Mouse (Mus musculus): ENCODE results near the gene Ulk4. TPM values are rescaled to one million over a fixed set of nuclear protein-coding genes. Genes with fewer than 3 reads are reported as not detected.

Gene Ulk4
- polyA plus RNA-seq, 1 experiment from 2014 or later: 144 TPM

- Histone ChIP-seq H3K9ac (no peak overlapping the region), H3K4me2 (replicated peaks) (no peak overlapping the region), H3K27ac (no peak overlapping the region), H3K27me3 (replicated peaks) (no peaks in the 10 kb centered on the region), H3K4me3 (no peak overlapping the region), H3K36me3 (no peaks in the 10 kb centered on the region), H3K9me3 (no peaks in the 10 kb centered on the region), H3K4me1 (no peaks in the 10 kb centered on the region)
- WGBS: 93% methylated on average over 12 of the region's 12 CpGs
- no peak for ATAC-seq (ENCODE audit: low FRiP score, low read depth)
These were observed 115.0 kb downstream of the Ulk4 start for GRCm38 (mm10) chr9:121161818-121162565.

GRCm38 (mm10) chr9:121156253-121156831 lies 120.7 kb downstream of the Ulk4 start:
- H3K4me1 ChIP-seq: no peaks in the 10 kb centered on the region
- H3K36me3 ChIP-seq: no peaks in the 10 kb centered on the region
- no peak overlapping the region for H3K9ac ChIP-seq
- no peaks in the 10 kb centered on the region for H3K27me3 ChIP-seq (replicated peaks)
- no peak for ATAC-seq (ENCODE audit: low FRiP score, low read depth)
- WGBS: 82% methylated on average over 9 of the region's 9 CpGs
- no peak overlapping the region for H3K4me2 ChIP-seq (replicated peaks)
- H3K27ac ChIP-seq: no peak overlapping the region
- no peak overlapping the region for H3K4me3 ChIP-seq
- no peaks in the 10 kb centered on the region for H3K9me3 ChIP-seq

- no peak for ATAC-seq (ENCODE audit: low FRiP score, low read depth)
- no peak overlapping the region for H3K4me2 ChIP-seq (replicated peaks)
- H3K27ac ChIP-seq: no peak overlapping the region
- no peak overlapping the region for H3K9ac ChIP-seq
- no peaks in the 10 kb centered on the region for H3K36me3 ChIP-seq
- H3K4me3 ChIP-seq: no peak overlapping the region
- no peaks in the 10 kb centered on the region for H3K4me1 ChIP-seq
- H3K27me3 ChIP-seq (replicated peaks): no peaks in the 10 kb centered on the region
- H3K9me3 ChIP-seq: no peaks in the 10 kb centered on the region
- WGBS: 90% methylated on average over 5 of the region's 5 CpGs
These were observed 123.7 kb downstream of the Ulk4 start for GRCm38 (mm10) chr9:121153276-121153675.

GRCm38 (mm10) chr9:121148602-121149001 lies 128.4 kb downstream of the Ulk4 start:
- Histone ChIP-seq H3K4me2 (replicated peaks) (no peak overlapping the region), H3K27me3 (replicated peaks) (no peaks in the 10 kb centered on the region), H3K9ac (no peak overlapping the region), H3K36me3 (peaks cover 3% of the 10 kb centered on the region; the same call in 1 of the 2 replicates), H3K9me3 (no peaks in the 10 kb centered on the region), H3K27ac (no peak overlapping the region), H3K4me3 (no peak overlapping the region), H3K4me1 (no peaks in the 10 kb centered on the region)
- 36% methylated on average over 3 of the region's 3 CpGs for WGBS
- ATAC-seq (ENCODE audit: low FRiP score, low read depth): no peak

- no peak overlapping the region for H3K4me3 ChIP-seq
- WGBS: 87% methylated on average over 6 of the region's 6 CpGs
These were observed 133.8 kb downstream of the Ulk4 start for GRCm38 (mm10) chr9:121143208-121143607.

GRCm38 (mm10) chr9:121132549-121132948 lies 144.4 kb downstream of the Ulk4 start:
- Histone ChIP-seq H3K27me3 (replicated peaks) (no peaks in the 10 kb centered on the region), H3K9ac (no peak overlapping the region), H3K36me3 (no peaks in the 10 kb centered on the region), H3K4me3 (no peak overlapping the region), H3K4me1 (no peaks in the 10 kb centered on the region), H3K9me3 (no peaks in the 10 kb centered on the region), H3K4me2 (replicated peaks) (no peak overlapping the region), H3K27ac (no peak overlapping the region)
- no peak for ATAC-seq (ENCODE audit: low FRiP score, low read depth)
- 81% methylated on average over 6 of the region's 6 CpGs for WGBS

More at GRCm38 (mm10) chr9:121143208-121143607, 133.8 kb downstream of the Ulk4 start:
- H3K9ac ChIP-seq: no peak overlapping the region
- no peak overlapping the region for H3K27ac ChIP-seq
- H3K36me3 ChIP-seq: peaks cover 3% of the 10 kb centered on the region; the same call in 1 of the 2 replicates
- no peak for ATAC-seq (ENCODE audit: low FRiP score, low read depth)
- H3K4me2 ChIP-seq (replicated peaks): no peak overlapping the region
- H3K4me1 ChIP-seq: no peaks in the 10 kb centered on the region
- no peaks in the 10 kb centered on the region for H3K27me3 ChIP-seq (replicated peaks)
- no peaks in the 10 kb centered on the region for H3K9me3 ChIP-seq

- Histone ChIP-seq H3K4me3 (no peak overlapping the region), H3K4me1 (no peaks in the 10 kb centered on the region), H3K36me3 (no peaks in the 10 kb centered on the region), H3K4me2 (replicated peaks) (no peak overlapping the region), H3K9ac (no peak overlapping the region), H3K9me3 (no peaks in the 10 kb centered on the region), H3K27me3 (replicated peaks) (no peaks in the 10 kb centered on the region), H3K27ac (no peak overlapping the region)
- 82% methylated on average over 2 of the region's 2 CpGs for WGBS
- ATAC-seq (ENCODE audit: low FRiP score, low read depth): no peak
These were observed 147.5 kb downstream of the Ulk4 start for GRCm38 (mm10) chr9:121129533-121129932.

GRCm38 (mm10) chr9:121128934-121129333 lies 148.1 kb downstream of the Ulk4 start:
- Histone ChIP-seq H3K9me3 (no peaks in the 10 kb centered on the region), H3K4me3 (no peak overlapping the region), H3K4me1 (no peaks in the 10 kb centered on the region), H3K4me2 (replicated peaks) (no peak overlapping the region), H3K36me3 (no peaks in the 10 kb centered on the region), H3K27me3 (replicated peaks) (no peaks in the 10 kb centered on the region), H3K9ac (no peak overlapping the region), H3K27ac (no peak overlapping the region)
- 94% methylated on average over 8 of the region's 8 CpGs for WGBS
- no peak for ATAC-seq (ENCODE audit: low FRiP score, low read depth)

GRCm38 (mm10) chr9:121127025-121127424 lies 150.0 kb downstream of the Ulk4 start:
- Histone ChIP-seq H3K9me3 (no peaks in the 10 kb centered on the region), H3K27ac (no peak overlapping the region), H3K4me1 (no peaks in the 10 kb centered on the region), H3K9ac (no peak overlapping the region), H3K27me3 (replicated peaks) (no peaks in the 10 kb centered on the region), H3K4me3 (no peak overlapping the region), H3K36me3 (no peaks in the 10 kb centered on the region), H3K4me2 (replicated peaks) (no peak overlapping the region)
- peak; percentile 21; the same call in 1 of the 2 replicates for ATAC-seq (ENCODE audit: low FRiP score, low read depth)
- WGBS: 44% methylated on average over 2 of the region's 2 CpGs

GRCm38 (mm10) chr9:121124705-121125104 lies 152.3 kb downstream of the Ulk4 start:
- H3K9ac ChIP-seq: no peak overlapping the region
- no peak for ATAC-seq (ENCODE audit: low FRiP score, low read depth)
- H3K36me3 ChIP-seq: no peaks in the 10 kb centered on the region
- no peaks in the 10 kb centered on the region for H3K4me1 ChIP-seq
- no peak overlapping the region for H3K27ac ChIP-seq
- no peaks in the 10 kb centered on the region for H3K9me3 ChIP-seq
- no peak overlapping the region for H3K4me2 ChIP-seq (replicated peaks)
- H3K27me3 ChIP-seq (replicated peaks): no peaks in the 10 kb centered on the region
- 82% methylated on average over 8 of the region's 8 CpGs for WGBS
- no peak overlapping the region for H3K4me3 ChIP-seq

GRCm38 (mm10) chr9:121122039-121122438 lies 155.0 kb downstream of the Ulk4 start:
- H3K4me1 ChIP-seq: no peaks in the 10 kb centered on the region
- H3K9ac ChIP-seq: no peak overlapping the region
- H3K27ac ChIP-seq: no peak overlapping the region
- WGBS: 78% methylated on average over 5 of the region's 5 CpGs
- H3K27me3 ChIP-seq (replicated peaks): no peaks in the 10 kb centered on the region
- H3K4me2 ChIP-seq (replicated peaks): no peak overlapping the region
- no peak for ATAC-seq (ENCODE audit: low FRiP score, low read depth)
- H3K36me3 ChIP-seq: no peaks in the 10 kb centered on the region
- no peak overlapping the region for H3K4me3 ChIP-seq
- no peaks in the 10 kb centered on the region for H3K9me3 ChIP-seq

- WGBS: 73% methylated on average over 4 of the region's 4 CpGs
- no peak for ATAC-seq (ENCODE audit: low FRiP score, low read depth)
- H3K4me1 ChIP-seq: no peaks in the 10 kb centered on the region
- H3K4me2 ChIP-seq (replicated peaks): no peak overlapping the region
- no peaks in the 10 kb centered on the region for H3K9me3 ChIP-seq
- H3K27me3 ChIP-seq (replicated peaks): no peaks in the 10 kb centered on the region
- no peak overlapping the region for H3K4me3 ChIP-seq
- H3K9ac ChIP-seq: no peak overlapping the region
- H3K27ac ChIP-seq: no peak overlapping the region
- no peaks in the 10 kb centered on the region for H3K36me3 ChIP-seq
These were observed 159.1 kb downstream of the Ulk4 start for GRCm38 (mm10) chr9:121117936-121118335.

- WGBS: 62% methylated on average over 1 of the region's 1 CpGs
- no peak for ATAC-seq (ENCODE audit: low FRiP score, low read depth)
- Histone ChIP-seq H3K27me3 (replicated peaks) (no peaks in the 10 kb centered on the region), H3K9me3 (no peaks in the 10 kb centered on the region), H3K4me2 (replicated peaks) (no peak overlapping the region), H3K36me3 (no peaks in the 10 kb centered on the region), H3K4me3 (no peak overlapping the region), H3K4me1 (peaks cover 12% of the 10 kb centered on the region), H3K27ac (no peak overlapping the region), H3K9ac (no peak overlapping the region)
These were observed 164.9 kb downstream of the Ulk4 start for GRCm38 (mm10) chr9:121112131-121112530.
